Mouse (Mus musculus) layer of hippocampus, postnatal 36 days (tissue): ENCODE data around the gene Ngf. TPM values are rescaled to one million over a fixed set of nuclear protein-coding genes. Genes with fewer than 3 reads are reported as not detected.

Experiments used
- DNase-seq, 2 experiments: peaks; one replicate each; pipeline ENCODE4 v3.0.0; 2022
- total RNA-seq, 2 experiments: library from RNA; stranded (reverse); gene quantifications; 2 replicates each; pipeline ENCODE4 v1.2.3; 2021

Gene Ngf
- total RNA-seq, result 10 to 100 TPM; 12.0 to 12.3 TPM

GRCm38 (mm10) chr3:102469713-102470448 lies at the start of gene Ngf:
TSS of gene Ngf (plus strand) at chr3:102469919.
- no peak for DNase-seq

- DNase-seq, result no peak
These were observed 24.2 kb upstream of the Ngf start for GRCm38 (mm10) chr3:102445567-102445966.

- no peak for DNase-seq
These were observed 23.0 kb upstream of the Ngf start for GRCm38 (mm10) chr3:102446691-102447090.

- no peak for DNase-seq
These were observed 15.2 kb upstream of the Ngf start for GRCm38 (mm10) chr3:102454566-102454965.

GRCm38 (mm10) chr3:102460528-102460927 lies 9.2 kb upstream of the Ngf start:
- no peak for DNase-seq

GRCm38 (mm10) chr3:102460986-102461385 lies 8.7 kb upstream of the Ngf start:
- DNase-seq, result no peak

- no peak for DNase-seq
These were observed 6.9 kb upstream of the Ngf start for GRCm38 (mm10) chr3:102462703-102463336.

- DNase-seq, result no peak
These were observed 6.4 kb upstream of the Ngf start for GRCm38 (mm10) chr3:102463339-102463738.

- DNase-seq, result peak; percentile 35 to 43
These were observed 3.1 kb upstream of the Ngf start for GRCm38 (mm10) chr3:102466587-102466986.

GRCm38 (mm10) chr3:102467121-102467520 lies 2.6 kb upstream of the Ngf start:
- DNase-seq, result no peak

GRCm38 (mm10) chr3:102471251-102471650 lies 1.5 kb downstream of the Ngf start:
- DNase-seq, result no peak

GRCm38 (mm10) chr3:102471799-102472198 lies 2.1 kb downstream of the Ngf start:
- no peak for DNase-seq

GRCm38 (mm10) chr3:102474275-102475155 lies 4.8 kb downstream of the Ngf start:
- DNase-seq, result no peak

- DNase-seq, result no peak
These were observed 8.4 kb downstream of the Ngf start for GRCm38 (mm10) chr3:102477917-102478694.

GRCm38 (mm10) chr3:102490393-102491123 lies 20.8 kb downstream of the Ngf start:
- peak; percentile 30 to 48 for DNase-seq

- no peak for DNase-seq
These were observed 28.4 kb downstream of the Ngf start for GRCm38 (mm10) chr3:102498113-102498512.

GRCm38 (mm10) chr3:102498931-102499330 lies 29.2 kb downstream of the Ngf start:
- DNase-seq, result no peak

- DNase-seq, result no peak
These were observed 30.3 kb downstream of the Ngf start for GRCm38 (mm10) chr3:102500031-102500430.

- no peak for DNase-seq
These were observed 31.5 kb downstream of the Ngf start for GRCm38 (mm10) chr3:102501186-102501585.

GRCm38 (mm10) chr3:102505129-102505528 lies 35.4 kb downstream of the Ngf start:
- no peak for DNase-seq

- no peak for DNase-seq
These were observed 36.3 kb downstream of the Ngf start for GRCm38 (mm10) chr3:102506061-102506460.
